Mouse (Mus musculus) thymus, adult 2 months (tissue): ENCODE data around the gene Rnf31. TPM values are rescaled to one million over a fixed set of nuclear protein-coding genes. Genes with fewer than 3 reads are reported as not detected.

Experiments
- DNase-seq: peaks from one replicate; pipeline ENCODE4 v3.0.0; 2021
- H3K27ac ChIP-seq: fragments of 200-500 bp; 2 replicates; pipeline ENCODE4 v1.5.1; 2012; ENCODE audit warnings: low read length, control low read depth; ENCODE audit not compliant: control insufficient read depth, insufficient read depth
- H3K27me3 ChIP-seq: fragments of 200-500 bp; 2 replicates; pipeline ENCODE4 v1.6.1; 2012; ENCODE audit warnings: mild to moderate bottlenecking, low read length, moderate library complexity, mixed read lengths; ENCODE audit not compliant: control insufficient read depth, insufficient read depth
- H3K36me3 ChIP-seq: fragments of 200-500 bp; 2 replicates; pipeline ENCODE4 v1.6.1; 2012; ENCODE audit warnings: mild to moderate bottlenecking, low read length, moderate library complexity; ENCODE audit not compliant: control insufficient read depth, insufficient read depth
- H3K4me1 ChIP-seq: fragments of 200-500 bp; replicated peaks from 2 replicates; pipeline ENCODE4 v1.6.1; 2012; ENCODE audit warnings: low read length; ENCODE audit not compliant: control insufficient read depth, insufficient read depth
- H3K4me3 ChIP-seq: fragments of 200-500 bp; 2 replicates; pipeline ENCODE4 v1.5.1; 2012; ENCODE audit warnings: mild to moderate bottlenecking, low read length, control low read depth, moderate library complexity; ENCODE audit not compliant: control insufficient read depth, insufficient read depth
- CTCF ChIP-seq: fragments of 200-500 bp; IDR thresholded peaks from 2 replicates; pipeline ENCODE4 v1.5.1; 2012; ENCODE audit warnings: mild to moderate bottlenecking, control low read depth, low read length, moderate library complexity, borderline replicate concordance; ENCODE audit not compliant: control insufficient read depth, poor library complexity, insufficient read depth; ENCODE audit errors: extremely low read depth
- POLR2A ChIP-seq: fragments of 200-500 bp; IDR thresholded peaks from 2 replicates; pipeline ENCODE4 v1.6.1; 2012; ENCODE audit warnings: mild to moderate bottlenecking, low read length, control low read depth, moderate library complexity; ENCODE audit not compliant: control insufficient read depth, poor library complexity, insufficient read depth; ENCODE audit errors: extremely low read depth
- WGBS: fragments of 180-500 bp; shearing (Covaris S2); methylation state at CpG from one replicate; pipeline ENCODE4 v1.1.7; 2018; 5-methylcytosine and 5-hydroxymethylcytosine counted together
- polyA plus RNA-seq: library from polyadenylated mRNA; depleted of rRNA; stranded (reverse); fragments of >200 nt; gene quantifications from 2 replicates; pipeline ENCODE4 v1.2.3, GENCODE M21; 2012

Gene Rnf31
- polyA plus RNA-seq, 1 experiment: 84.0 TPM

GRCm38 (mm10) chr14:55603271-55603632 lies 11.7 kb downstream of the Rnf31 start, which contains the start of gene Irf9:
Gene Irf9 (plus strand): TSS chr14:55603571.
- Histone ChIP-seq H3K27me3 (no peaks in the 10 kb centered on the region), H3K4me3 (peak within 1 kb of the TSS; percentile 64), H3K27ac (peak within 1 kb of the TSS; percentile 92), H3K36me3 (peaks cover 51% of the 10 kb centered on the region), H3K4me1 (peaks cover 31% of the 10 kb centered on the region)
- 47% methylated on average over 7 of the region's 7 CpGs for WGBS
- DNase-seq: no peak
- TF ChIP-seq POLR2A: no peak
- TF ChIP-seq CTCF: no peak

- H3K36me3 ChIP-seq: peaks cover 49% of the 10 kb centered on the region
- peak overlapping the region; percentile 92 for H3K27ac ChIP-seq
- no peaks in the 10 kb centered on the region for H3K27me3 ChIP-seq
- WGBS: 2% methylated on average over 19 of the region's 19 CpGs
- peak; percentile 77; the same call in 1 of the 2 replicates for TF ChIP-seq CTCF
- 0 out of 2 replicates have a peak, but pooled peaks have one; percentile 42 for TF ChIP-seq POLR2A
- peaks cover 31% of the 10 kb centered on the region for H3K4me1 ChIP-seq
- H3K4me3 ChIP-seq: peak overlapping the region; percentile 64
- peak; percentile 97 for DNase-seq
Observed at GRCm38 (mm10) chr14:55603633-55604576, 12.4 kb downstream of the Rnf31 start.

- peak overlapping the region; percentile 45 for H3K4me3 ChIP-seq
- H3K27ac ChIP-seq: peak overlapping the region; percentile 92
- no peaks in the 10 kb centered on the region for H3K27me3 ChIP-seq
- no peak for TF ChIP-seq POLR2A
- no peak for TF ChIP-seq CTCF
- peaks cover 53% of the 10 kb centered on the region for H3K36me3 ChIP-seq
- H3K4me1 ChIP-seq: peaks cover 31% of the 10 kb centered on the region
- WGBS: 50% methylated on average over 11 of the region's 11 CpGs
- no peak for DNase-seq
Observed at GRCm38 (mm10) chr14:55604823-55605222, 13.3 kb downstream of the Rnf31 start.

GRCm38 (mm10) chr14:55605743-55606459 lies 14.4 kb downstream of the Rnf31 start:
- no peak for DNase-seq
- H3K4me3 ChIP-seq: no peak overlapping the region
- TF ChIP-seq POLR2A (no peak), CTCF (no peak)
- no peak overlapping the region for H3K27ac ChIP-seq
- WGBS: 96% methylated on average over 16 of the region's 16 CpGs
- H3K27me3 ChIP-seq: no peaks in the 10 kb centered on the region
- peaks cover 45% of the 10 kb centered on the region for H3K36me3 ChIP-seq
- peaks cover 31% of the 10 kb centered on the region for H3K4me1 ChIP-seq

- DNase-seq: no peak
- H3K36me3 ChIP-seq: peaks cover 35% of the 10 kb centered on the region
Observed at GRCm38 (mm10) chr14:55608339-55608738, 16.8 kb downstream of the Rnf31 start.

GRCm38 (mm10) chr14:55613346-55613745 lies 21.8 kb downstream of the Rnf31 start:
- no peak overlapping the region for H3K4me3 ChIP-seq
- no peak for DNase-seq
- peaks cover 13% of the 10 kb centered on the region; the same call in 1 of the 2 replicates for H3K36me3 ChIP-seq
- peaks cover under 1% of the 10 kb centered on the region for H3K4me1 ChIP-seq
- no peak for TF ChIP-seq POLR2A
- TF ChIP-seq CTCF: no peak
- H3K27ac ChIP-seq: no peak overlapping the region
- WGBS: 88% methylated on average over 6 of the region's 6 CpGs
- no peaks in the 10 kb centered on the region for H3K27me3 ChIP-seq

More at GRCm38 (mm10) chr14:55608339-55608738, 16.8 kb downstream of the Rnf31 start:
- Histone ChIP-seq H3K4me1 (peaks cover 21% of the 10 kb centered on the region), H3K27me3 (no peaks in the 10 kb centered on the region), H3K27ac (no peak overlapping the region), H3K4me3 (no peak overlapping the region)
- TF ChIP-seq CTCF (no peak), POLR2A (no peak)
- over 99% methylated on average over 6 of the region's 6 CpGs for WGBS
